ENCODE assay signal across 8 mouse cellular contexts in the genomic region with DNA sequence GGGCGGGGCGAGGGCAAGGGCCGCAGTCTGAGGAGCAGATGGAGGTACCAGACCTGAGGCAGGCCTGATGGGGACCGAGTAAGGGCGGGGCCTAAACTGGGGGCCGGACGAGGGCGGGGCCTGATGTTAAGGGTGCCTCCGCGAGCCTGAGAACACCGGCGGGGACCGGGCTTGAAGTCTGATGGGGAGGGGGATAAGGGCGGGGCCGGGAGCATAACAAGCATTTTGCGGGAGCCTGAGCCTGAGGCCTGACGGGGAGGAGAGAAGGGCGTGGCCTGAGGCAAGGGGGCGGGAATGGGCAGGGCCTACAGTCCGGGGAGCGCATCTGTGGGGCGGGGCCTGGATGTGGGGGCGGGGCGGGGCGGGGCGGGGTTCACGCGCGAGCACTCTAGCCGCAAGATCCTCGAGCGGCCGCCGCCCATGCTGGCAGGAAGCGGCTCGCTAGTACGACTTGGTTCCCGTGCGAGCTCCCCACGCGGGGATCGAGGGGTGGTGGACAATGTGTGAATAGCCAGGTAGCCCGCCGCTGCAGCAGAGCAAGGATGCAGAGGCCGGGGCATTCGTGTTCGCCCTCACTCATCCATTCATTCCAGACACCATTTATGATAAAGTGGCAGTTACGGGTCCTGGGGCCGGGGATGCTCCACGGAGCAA. TPM values are rescaled to one million over a fixed set of nuclear protein-coding genes. Genes with fewer than 3 reads are reported as not detected.
DNase-seq lines count a peak whose midpoint lies in the region; ATAC-seq and TF ChIP-seq lines count a peak whose summit lies in the region.

No protein-coding gene starts in this region.

- no peak for TF ChIP-seq CTCF in cortical plate, adult 2 months (IDR thresholded peaks at IDR 0.05; ENCODE audit: extremely low read depth, insufficient read depth, low read length)

- no peak for TF ChIP-seq POLR2A in cortical plate, adult 2 months (IDR thresholded peaks at IDR 0.05; ENCODE audit: extremely low read depth, insufficient read depth, low read length)

- peak; percentile 92 to 93 for DNase-seq in gastrocnemius, adult 8-10 months (ENCODE audit: low spot score in 2 of 2)
- peak; percentile 76 for DNase-seq in hindlimb bud, embryonic 11.5 days (ENCODE audit: extremely low spot score, low read depth, low spot score)
- DNase-seq in left cerebral cortex, adult 8-10 months (ENCODE audit: low spot score in 2 of 2): peak; percentile 76 to 95
- peak; percentile 95 for DNase-seq in right cerebral cortex, adult 18-20 months
- DNase-seq in urinary bladder, adult 2 months (ENCODE audit: low spot score): peak; percentile 68

- H3K4me1 ChIP-seq in cortical plate, adult 2 months (ENCODE audit: control insufficient read depth, insufficient read depth, low read length): peaks cover 3% of the 10 kb centered on the region; the same call in 1 of the 2 replicates

- peak overlapping the region; percentile 80 for H3K4me3 ChIP-seq in cortical plate, adult 2 months (ENCODE audit: insufficient read depth, low read length)

- no peak overlapping the region for H3K27ac ChIP-seq in cortical plate, adult 2 months (ENCODE audit: insufficient read depth, low read length)

- ATAC-seq in activated CD4-positive, CD25-positive, alpha-beta regulatory T cell, adult 4 months: peak; percentile 75
- peak; percentile 71 for ATAC-seq in megakaryocyte, adult 5-6 weeks (ENCODE audit: poor library complexity, severe bottlenecking)

RNA-seq across cellular contexts. Expression of gene B4galt5, which starts 0.4 kb away (rescaled TPM):
- 10 to 100 TPM in 1 of 2 experiments, 1 to 10 TPM in 1; 7.9 to 11.6 TPM for polyA plus RNA-seq in activated CD4-positive, CD25-positive, alpha-beta regulatory T cell, adult 4 months (2017; shearing (Covaris generic))
- 35.3 and 39.2 TPM in 2 replicates for polyA plus RNA-seq in cortical plate, adult 2 months (2012; rRNA removed)
- 10 to 100 TPM in 1 of 4 experiments, 1 to 10 TPM in 3; 6.2 to 13.3 (median 8.8) TPM for total RNA-seq in gastrocnemius, adult 8-10 months (2022)
- total RNA-seq in left cerebral cortex, adult 8-10 months (2022): 10 to 100 TPM; 40.3 to 52.1 (median 43.5) TPM
- total RNA-seq in megakaryocyte, adult 5-6 weeks (2015): 62.5 and 80.6 TPM in 2 replicates
- total RNA-seq in megakaryocyte, adult 5-6 weeks (2017): 52.4 and 67.3 TPM in 2 replicates
- 12.6 and 28.4 TPM in 2 replicates for polyA plus RNA-seq in urinary bladder, adult 2 months (2012; rRNA removed)
